Mouse (Mus musculus) cerebellum, adult 11-12 months (tissue): ENCODE results near the gene Elac2.
A peak's percentile ranks its signal among the peaks of the same experiment; 100 is the strongest.

ENCODE experiments used
- DNase-seq: peaks from one replicate; pipeline ENCODE4 v3.0.0; 2022

The Elac2 gene

GRCm38 (mm10) chr11:65022771-65023170 is 43.9 kb downstream of the Elac2 start:
- no peak for DNase-seq

- DNase-seq = no peak
Measured at GRCm38 (mm10) chr11:65028049-65028448, 49.2 kb downstream of the Elac2 start.

DNA sequence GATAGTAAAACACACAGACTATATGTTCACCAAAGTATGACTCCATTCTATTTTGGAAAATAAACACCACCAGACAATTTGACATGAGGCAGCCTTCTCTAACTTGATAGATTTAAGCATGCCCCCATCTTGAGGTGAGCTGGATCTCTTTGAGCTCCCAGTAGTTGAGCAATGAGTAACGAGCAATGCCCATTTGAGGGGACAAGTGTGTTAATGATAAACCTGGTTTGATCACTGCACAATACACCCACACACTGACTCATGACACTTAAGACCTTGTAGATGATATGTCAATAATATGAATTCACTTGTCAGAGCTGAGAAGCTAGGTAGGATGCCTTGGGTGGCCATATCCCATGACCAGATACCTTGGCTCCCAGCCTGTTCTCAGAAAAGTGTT is 51.4 kb downstream of the Elac2 start:
- DNase-seq = no peak

DNA sequence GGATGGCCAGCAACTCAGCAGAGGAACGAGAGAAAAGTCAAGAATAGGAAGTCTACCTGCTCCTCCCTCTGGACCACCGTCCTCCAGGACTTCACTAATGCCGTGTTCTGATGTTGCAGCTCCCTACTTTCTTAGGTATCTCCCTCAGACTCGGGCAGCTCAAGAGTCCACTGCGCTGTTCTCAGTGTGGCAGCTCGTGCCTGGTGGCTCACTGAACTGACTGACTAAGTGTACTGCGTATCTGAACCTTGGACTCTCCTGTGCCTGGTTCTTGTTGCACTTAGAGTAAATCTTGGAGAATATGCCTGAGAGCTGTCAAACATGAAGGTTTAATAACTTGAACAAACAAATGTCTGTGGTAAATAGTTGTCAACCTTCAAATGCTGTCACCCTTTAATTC is 53.4 kb downstream of the Elac2 start:
- no peak for DNase-seq

GRCm38 (mm10) chr11:65038996-65039395 is 60.2 kb downstream of the Elac2 start:
- DNase-seq = no peak

- no peak for DNase-seq
Measured at GRCm38 (mm10) chr11:65039517-65040095, 60.8 kb downstream of the Elac2 start.

DNA sequence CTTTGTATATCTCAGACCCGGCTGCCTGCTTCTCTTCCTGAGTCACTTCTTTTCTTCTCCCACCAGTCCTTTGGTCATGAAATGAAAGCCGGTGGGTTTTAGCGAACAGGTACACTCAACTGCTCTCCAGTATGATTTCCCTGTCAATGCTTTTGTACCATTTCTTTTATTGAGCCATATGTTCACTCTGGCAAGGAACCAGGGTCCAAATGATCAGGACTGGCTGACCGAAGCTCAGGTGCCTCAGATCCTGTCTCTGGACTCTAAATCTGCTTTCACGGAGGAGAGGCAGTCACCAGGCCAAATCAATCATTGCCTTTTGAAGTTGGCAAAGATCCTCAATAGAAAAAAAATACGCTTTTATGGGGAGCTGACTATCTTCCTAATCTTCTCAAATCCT is 61.7 kb downstream of the Elac2 start:
- peak; percentile 24 for DNase-seq

- DNase-seq = peak; percentile 89
Measured at GRCm38 (mm10) chr11:65049090-65049489, 70.3 kb downstream of the Elac2 start.

GRCm38 (mm10) chr11:65050819-65051218 is 72.0 kb downstream of the Elac2 start:
- no peak for DNase-seq
